Mouse (Mus musculus): ENCODE results near the gene Zfyve1. TPM values are rescaled to one million over a fixed set of nuclear protein-coding genes. Genes with fewer than 3 reads are reported as not detected.

Gene Zfyve1
- 6.3 and 7.0 TPM in 2 replicates for polyA plus RNA-seq (2012; rRNA removed)
- polyA plus RNA-seq (2014; fragmentation: Nextera tagmentation; extraction: Ambion mirVana), result 4.8 and 5.4 TPM in 2 replicates

DNA sequence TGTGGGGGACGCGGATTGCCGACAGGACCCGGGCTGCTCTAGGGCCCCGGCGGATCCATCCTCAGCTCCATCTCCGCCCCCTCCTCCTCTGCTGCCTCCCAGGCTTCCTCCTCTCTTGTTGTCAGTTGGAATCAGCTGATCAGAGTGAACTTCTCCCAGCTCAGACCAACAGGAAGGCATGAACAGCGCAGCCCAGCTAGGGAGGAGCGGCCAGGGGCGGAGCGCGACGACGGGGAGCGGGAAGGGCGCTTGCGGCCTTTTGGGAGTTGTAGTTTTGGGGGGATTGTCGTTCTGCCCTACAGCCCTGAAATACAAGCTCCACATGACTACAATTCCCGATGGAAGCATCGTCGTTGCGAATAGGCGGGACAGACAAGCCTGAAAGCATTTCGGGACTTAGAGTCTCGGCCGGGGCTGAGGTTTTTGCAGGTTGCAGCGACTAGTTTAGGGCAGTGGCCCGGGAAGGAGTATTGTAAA, at the start of gene Zfyve1:
Gene Zfyve1 (minus strand): TSS at position 198 of the 477 bp plus-strand sequence.
- H3K4me1 ChIP-seq (replicated peaks; ENCODE audit: control insufficient read depth in 2 of 2, insufficient read depth in 2 of 2, low read length in 1 of 2), result peaks cover 5 to 8% of the 10 kb centered on the region in 2 experiments
- WGBS (ENCODE audit: insufficient replicate concordance), result under 1% methylated on average over 28 of the region's 28 CpGs
- H3K9me3 ChIP-seq (ENCODE audit: control insufficient read depth, low read length), result no peaks in the 10 kb centered on the region
- peak within 1 kb of the TSS; percentile 88 for H3K9ac ChIP-seq (replicated peaks)
- H3K36me3 ChIP-seq (replicated peaks; ENCODE audit: control insufficient read depth, insufficient read depth, low read depth), result no peaks in the 10 kb centered on the region; the same call in 1 of the 2 replicates
- TF ChIP-seq CTCF (IDR thresholded peaks at IDR 0.05; ENCODE audit: low read depth), result no peak
- no peak; the same call in 1 of the 2 replicates for TF ChIP-seq EP300 (IDR thresholded peaks at IDR 0.05; ENCODE audit: low read depth)
- ATAC-seq (ENCODE audit: insufficient read depth) (peak; percentile 99), DNase-seq (ENCODE audit: low read depth in 3 of 3, low spot score in 3 of 3) (peak; percentile 93 to 95 (median 94))
- peak within 1 kb of the TSS; percentile 77 to 95 for H3K4me3 ChIP-seq (ENCODE audit: insufficient read depth in 1 of 2, low read depth in 2 of 2, low read length in 2 of 2)
- H3K27ac ChIP-seq, result peak within 1 kb of the TSS; percentile 68
- no peaks in the 10 kb centered on the region for H3K27me3 ChIP-seq (ENCODE audit: control insufficient read depth, insufficient read depth, low read length)
- peak within 1 kb of the TSS; percentile 70 for H3K4me2 ChIP-seq (ENCODE audit: low read depth)

DNA sequence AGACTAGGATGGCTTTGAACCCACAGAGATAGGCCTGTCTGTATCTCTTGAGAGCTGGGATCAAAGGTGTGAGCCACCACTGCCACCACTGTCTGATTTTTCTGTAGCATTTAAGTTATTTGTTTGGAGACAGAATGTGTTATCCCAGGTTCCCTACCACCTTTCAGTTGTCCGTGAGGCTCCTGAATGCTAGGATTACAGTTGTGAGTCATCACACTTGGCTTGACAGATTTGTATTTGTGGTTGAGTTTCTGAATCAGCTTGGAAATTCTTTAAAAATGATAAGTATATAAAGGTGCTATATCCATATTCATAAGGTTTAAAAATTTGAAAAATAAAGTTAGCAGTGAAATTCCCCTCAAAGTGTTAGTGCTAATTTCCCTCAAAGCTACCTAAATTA, 46.1 kb upstream of the Zfyve1 start:
- no peaks in the 10 kb centered on the region for H3K27me3 ChIP-seq (ENCODE audit: control insufficient read depth, insufficient read depth, low read length)
- no peak overlapping the region for H3K4me3 ChIP-seq (ENCODE audit: insufficient read depth in 1 of 2, low read depth in 2 of 2, low read length in 2 of 2)
- no peaks in the 10 kb centered on the region for H3K9me3 ChIP-seq (ENCODE audit: control insufficient read depth, low read length)
- no peak overlapping the region for H3K4me2 ChIP-seq (ENCODE audit: low read depth)
- TF ChIP-seq EP300 (IDR thresholded peaks at IDR 0.05; ENCODE audit: low read depth) (no peak), CTCF (IDR thresholded peaks at IDR 0.05; ENCODE audit: low read depth) (no peak)
- DNase-seq (ENCODE audit: low read depth in 3 of 3, low spot score in 3 of 3) (no peak), ATAC-seq (ENCODE audit: insufficient read depth) (no peak)
- H3K4me1 ChIP-seq (replicated peaks; ENCODE audit: control insufficient read depth in 2 of 2, insufficient read depth in 2 of 2, low read length in 1 of 2), result no peaks in the 10 kb centered on the region
- no peak overlapping the region for H3K9ac ChIP-seq (replicated peaks)
- 81% methylated on average over 1 of the region's 1 CpGs for WGBS (ENCODE audit: insufficient replicate concordance)
- peaks cover 58% of the 10 kb centered on the region for H3K36me3 ChIP-seq (replicated peaks; ENCODE audit: control insufficient read depth, insufficient read depth, low read depth)
- H3K27ac ChIP-seq, result no peak overlapping the region

DNA sequence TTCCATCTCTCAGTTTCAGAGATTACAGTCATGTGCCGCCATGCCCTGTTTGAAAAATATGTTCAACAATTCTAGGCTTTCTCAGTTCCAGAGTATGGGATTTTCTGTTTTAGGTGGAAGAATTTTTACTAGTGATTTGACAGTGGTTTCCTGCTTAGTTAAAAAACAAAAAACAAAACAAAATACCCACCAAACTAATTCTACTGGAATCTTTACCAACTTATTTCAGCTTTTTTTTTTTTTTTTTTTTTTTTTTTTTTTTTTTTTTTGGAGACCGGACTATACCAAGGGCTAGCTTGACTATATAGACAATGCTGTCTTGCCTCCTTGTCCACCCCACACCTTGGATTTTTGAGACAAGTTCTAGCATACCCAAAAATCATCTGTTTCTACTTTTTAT, 44.2 kb upstream of the Zfyve1 start:
- Histone ChIP-seq H3K9me3 (ENCODE audit: control insufficient read depth, low read length) (no peaks in the 10 kb centered on the region), H3K36me3 (replicated peaks; ENCODE audit: control insufficient read depth, insufficient read depth, low read depth) (peaks cover 63% of the 10 kb centered on the region), H3K27me3 (ENCODE audit: control insufficient read depth, insufficient read depth, low read length) (no peaks in the 10 kb centered on the region), H3K27ac (no peak overlapping the region), H3K4me3 (ENCODE audit: insufficient read depth in 1 of 2, low read depth in 2 of 2, low read length in 2 of 2) (no peak overlapping the region), H3K4me1 (replicated peaks; ENCODE audit: control insufficient read depth in 2 of 2, insufficient read depth in 2 of 2, low read length in 1 of 2) (no peaks in the 10 kb centered on the region), H3K9ac (replicated peaks) (no peak overlapping the region), H3K4me2 (ENCODE audit: low read depth) (no peak overlapping the region)
- ATAC-seq (ENCODE audit: insufficient read depth), result no peak
- WGBS (ENCODE audit: insufficient replicate concordance), result 78% methylated on average over 2 of the region's 2 CpGs
- TF ChIP-seq CTCF (IDR thresholded peaks at IDR 0.05; ENCODE audit: low read depth), result no peak
- no peak for TF ChIP-seq EP300 (IDR thresholded peaks at IDR 0.05; ENCODE audit: low read depth)
- DNase-seq (ENCODE audit: low read depth in 3 of 3, low spot score in 3 of 3), result no peak

DNA sequence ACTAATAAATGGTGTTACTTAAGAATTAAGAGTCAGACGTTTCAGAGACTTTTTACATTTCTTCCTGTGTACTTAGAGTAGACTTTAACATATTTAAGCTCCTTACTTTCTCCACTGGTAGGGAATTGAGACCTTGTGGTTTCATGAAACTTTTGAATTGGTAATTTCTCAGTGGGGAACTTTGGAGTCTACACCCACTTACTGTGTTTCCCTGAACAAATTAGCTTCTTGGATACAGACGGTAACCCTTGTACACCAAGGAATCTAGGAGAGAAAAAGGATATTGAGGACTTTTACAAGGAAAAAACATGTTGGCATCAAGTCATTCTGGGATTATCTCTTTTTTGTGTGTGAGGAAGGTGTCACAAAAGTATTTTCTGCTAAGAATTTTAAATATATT, 36.8 kb upstream of the Zfyve1 start:
- no peak for ATAC-seq (ENCODE audit: insufficient read depth)
- peak overlapping the region in 1 of 2 experiments; percentile 85; a peak in 3 of 4 replicates for H3K4me3 ChIP-seq (ENCODE audit: insufficient read depth in 1 of 2, low read depth in 2 of 2, low read length in 2 of 2)

DNA sequence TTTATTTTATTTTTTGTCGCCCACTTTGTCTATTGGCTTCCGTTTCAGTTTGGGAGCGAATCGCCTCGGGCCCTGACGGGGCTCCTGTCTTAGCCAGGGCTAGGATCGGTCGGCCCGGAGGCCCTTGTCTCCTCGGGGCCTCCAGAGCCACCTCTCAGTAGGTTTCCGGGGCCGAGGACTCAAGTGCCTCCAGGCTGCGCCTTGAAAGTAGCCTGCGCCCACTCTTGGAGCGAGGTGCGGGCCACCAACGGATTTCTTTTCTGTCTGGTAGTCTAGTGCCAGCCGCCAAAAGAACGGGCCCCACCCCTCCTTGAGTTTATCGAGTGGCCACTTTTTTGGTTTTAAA, 35.6 kb upstream of the Zfyve1 start:
- no peaks in the 10 kb centered on the region for H3K27me3 ChIP-seq (ENCODE audit: control insufficient read depth, insufficient read depth, low read length)
- H3K9ac ChIP-seq (replicated peaks), result peak overlapping the region; percentile 91
- under 1% methylated on average over 20 of the region's 20 CpGs for WGBS (ENCODE audit: insufficient replicate concordance)
- no peak for TF ChIP-seq CTCF (IDR thresholded peaks at IDR 0.05; ENCODE audit: low read depth)
- TF ChIP-seq EP300 (IDR thresholded peaks at IDR 0.05; ENCODE audit: low read depth), result no peak
- ATAC-seq (ENCODE audit: insufficient read depth) (peak; percentile 10; the same call in 1 of the 2 replicates), DNase-seq (ENCODE audit: low read depth in 3 of 3, low spot score in 3 of 3) (peak; percentile 22 to 37 (median 28))
- H3K27ac ChIP-seq, result peak overlapping the region; percentile 71
- peaks cover 26% of the 10 kb centered on the region for H3K36me3 ChIP-seq (replicated peaks; ENCODE audit: control insufficient read depth, insufficient read depth, low read depth)
- H3K9me3 ChIP-seq (ENCODE audit: control insufficient read depth, low read length), result no peaks in the 10 kb centered on the region
- peak overlapping the region; percentile 85 to 93 for H3K4me3 ChIP-seq (ENCODE audit: insufficient read depth in 1 of 2, low read depth in 2 of 2, low read length in 2 of 2)
- peaks cover 2 to 8% of the 10 kb centered on the region in 2 experiments; a peak in 3 of 4 replicates for H3K4me1 ChIP-seq (replicated peaks; ENCODE audit: control insufficient read depth in 2 of 2, insufficient read depth in 2 of 2, low read length in 1 of 2)
- peak overlapping the region; percentile 80 for H3K4me2 ChIP-seq (ENCODE audit: low read depth)

More for the DNA sequence above, 36.8 kb upstream of the Zfyve1 start:
- DNase-seq (ENCODE audit: low read depth in 3 of 3, low spot score in 3 of 3), result no peak
- H3K9ac ChIP-seq (replicated peaks), result peak overlapping the region; percentile 56
- TF ChIP-seq CTCF (IDR thresholded peaks at IDR 0.05; ENCODE audit: low read depth), result no peak
- no peak for TF ChIP-seq EP300 (IDR thresholded peaks at IDR 0.05; ENCODE audit: low read depth)
- no peak overlapping the region for H3K27ac ChIP-seq
- WGBS (ENCODE audit: insufficient replicate concordance), result 28% methylated on average over 2 of the region's 2 CpGs
- H3K9me3 ChIP-seq (ENCODE audit: control insufficient read depth, low read length), result no peaks in the 10 kb centered on the region
- peaks cover 32% of the 10 kb centered on the region for H3K36me3 ChIP-seq (replicated peaks; ENCODE audit: control insufficient read depth, insufficient read depth, low read depth)
- peak overlapping the region; percentile 80 for H3K4me2 ChIP-seq (ENCODE audit: low read depth)
- no peaks in the 10 kb centered on the region for H3K27me3 ChIP-seq (ENCODE audit: control insufficient read depth, insufficient read depth, low read length)
- H3K4me1 ChIP-seq (replicated peaks; ENCODE audit: control insufficient read depth in 2 of 2, insufficient read depth in 2 of 2, low read length in 1 of 2), result peaks cover 2 to 8% of the 10 kb centered on the region in 2 experiments; a peak in 3 of 4 replicates
